Mouse (Mus musculus): ENCODE measurements around the gene Cmtm4.

DNA sequence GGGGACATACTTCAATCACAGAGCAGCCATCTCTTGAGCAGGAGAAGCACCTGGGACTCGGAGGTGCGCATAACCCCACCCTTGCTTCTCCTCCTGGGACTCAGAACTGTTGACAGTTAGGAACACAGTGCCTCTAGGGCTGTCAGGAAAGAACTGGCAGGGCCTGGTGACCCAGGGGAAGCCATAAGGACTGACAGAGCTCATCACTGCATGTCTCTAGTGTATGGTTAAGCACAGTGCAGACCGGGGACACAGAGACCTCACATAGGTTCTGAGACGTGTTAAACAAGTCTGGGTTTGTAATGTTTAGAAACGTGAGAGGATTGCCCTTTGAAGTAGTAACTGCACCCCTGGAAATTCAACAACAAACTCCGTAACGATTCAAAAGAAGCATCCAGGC, 8.1 kb downstream of the Cmtm4 start:
- TF ChIP-seq CTCF (IDR thresholded peaks at IDR 0.05; ENCODE audit: borderline replicate concordance, control insufficient read depth, extremely low read depth, insufficient read depth, low read length, poor library complexity) = no peak
- no peak for TF ChIP-seq POLR2A (IDR thresholded peaks at IDR 0.05; ENCODE audit: control insufficient read depth, extremely low read depth, insufficient read depth, low read length, poor library complexity)

Data from thymus, adult 2 months (tissue).